Mouse (Mus musculus) hindbrain, embryonic 16.5 days (tissue): ENCODE measurements around the gene Gins1. TPM values are rescaled to one million over a fixed set of nuclear protein-coding genes. Genes with fewer than 3 reads are reported as not detected.
"Not testable (repeated sequence)": the region's sequence is repeated elsewhere in the genome, so short reads cannot be mapped to it uniquely, and the experiment has no call there.

Source experiments
- ATAC-seq: fragments of 200-750 bp; cut with Nextera tagmentation; 2 replicates; pipeline ENCODE4 v1.8.0; 2017; ENCODE audit warnings: moderate TSS enrichment, moderate library complexity
- H3K27ac ChIP-seq: fragments of 300-500 bp; sonication (generic); 2 replicates; pipeline ENCODE4 v1.5.1; 2014; ENCODE audit warnings: low read depth, mild to moderate bottlenecking, control low read depth, low read length, moderate library complexity
- H3K27me3 ChIP-seq: fragments of 300-500 bp; sonication (generic); replicated peaks from 2 replicates; pipeline ENCODE4 v1.6.1; 2014; ENCODE audit warnings: low read length; ENCODE audit not compliant: control insufficient read depth, insufficient read depth
- H3K36me3 ChIP-seq: fragments of 300-500 bp; sonication (generic); 2 replicates; pipeline ENCODE4 v1.6.1; 2014; ENCODE audit warnings: mild to moderate bottlenecking, low read length, moderate library complexity, mixed read lengths; ENCODE audit not compliant: control insufficient read depth, insufficient read depth
- H3K4me1 ChIP-seq: fragments of 300-500 bp; sonication (generic); 2 replicates; pipeline ENCODE4 v1.6.1; 2014; ENCODE audit warnings: low read depth, low read length; ENCODE audit not compliant: control insufficient read depth, insufficient read depth
- H3K4me2 ChIP-seq: fragments of 300-500 bp; sonication (generic); 2 replicates; pipeline ENCODE4 v1.6.1; 2014; ENCODE audit warnings: mild to moderate bottlenecking, low read length, control low read depth, moderate library complexity
- H3K4me3 ChIP-seq: fragments of 300-500 bp; sonication (generic); 2 replicates; pipeline ENCODE4 v1.5.1; 2014; ENCODE audit warnings: mild to moderate bottlenecking, low read length, control low read depth, moderate library complexity
- H3K9ac ChIP-seq: fragments of 300-500 bp; sonication (generic); 2 replicates; pipeline ENCODE4 v1.6.1; 2014; ENCODE audit warnings: low read depth, mild to moderate bottlenecking, control low read depth, low read length, moderate library complexity
- H3K9me3 ChIP-seq: fragments of 300-500 bp; sonication (generic); 2 replicates; pipeline ENCODE4 v1.6.1; 2014; ENCODE audit warnings: mild to moderate bottlenecking, low read length, moderate library complexity; ENCODE audit not compliant: control insufficient read depth
- WGBS: fragments of 180-500 bp; shearing (Covaris S2); extraction: QIAGEN DNeasy Blood & Tissue Kit; methylation state at CpG from one replicate; pipeline ENCODE4 v1.1.7; 2014; 5-methylcytosine and 5-hydroxymethylcytosine counted together
- polyA plus RNA-seq: library from polyadenylated mRNA; unstranded; fragments of >200 nt; fragmentation: Nextera tagmentation; extraction: Ambion mirVana; gene quantifications from 2 replicates; pipeline ENCODE4 v1.2.1, GENCODE M21; 2015

The Gins1 gene
- polyA plus RNA-seq, 1 experiment from 2014 or later, result 14.1 TPM

- H3K27ac ChIP-seq, H3K27me3 ChIP-seq, H3K4me2 ChIP-seq, H3K36me3 ChIP-seq, H3K9ac ChIP-seq, H3K9me3 ChIP-seq, H3K4me3 ChIP-seq, H3K4me1 ChIP-seq, ATAC-seq: not testable (repeated sequence)
- 90% methylated on average over 5 of the region's 5 CpGs for whole genome bisulfite sequencing
Measured at GRCm38 (mm10) chr2:150947341-150947740, 42.1 kb downstream of the Gins1 start.

GRCm38 (mm10) chr2:150947880-150948611, 42.8 kb downstream of the Gins1 start:
- ATAC-seq, result not testable (repeated sequence)

GRCm38 (mm10) chr2:150948786-150949185, 43.6 kb downstream of the Gins1 start:
- no peaks in the 10 kb centered on the region for H3K27me3 ChIP-seq
- H3K27ac ChIP-seq, result no peak overlapping the region
- WGBS, result 82% methylated on average over 5 of the region's 5 CpGs
- no peaks in the 10 kb centered on the region for H3K9me3 ChIP-seq
- no peaks in the 10 kb centered on the region for H3K36me3 ChIP-seq
- no peak overlapping the region for H3K9ac ChIP-seq
- H3K4me3 ChIP-seq, result no peak overlapping the region
- ATAC-seq, result no peak
- H3K4me1 ChIP-seq, result no peaks in the 10 kb centered on the region
- H3K4me2 ChIP-seq, result no peak overlapping the region

More at GRCm38 (mm10) chr2:150947880-150948611, 42.8 kb downstream of the Gins1 start:
- H3K9me3 ChIP-seq, H3K4me2 ChIP-seq, H3K4me3 ChIP-seq, H3K9ac ChIP-seq, H3K27me3 ChIP-seq, H3K36me3 ChIP-seq, H3K27ac ChIP-seq, H3K4me1 ChIP-seq: not testable (repeated sequence)
- 91% methylated on average over 12 of the region's 12 CpGs for WGBS

- no peak for ATAC-seq
- no peak overlapping the region for H3K4me2 ChIP-seq
- 90% methylated on average over 3 of the region's 3 CpGs for WGBS
- H3K9me3 ChIP-seq, result no peaks in the 10 kb centered on the region
- no peak overlapping the region for H3K4me3 ChIP-seq
- H3K9ac ChIP-seq, result no peak overlapping the region
- no peak overlapping the region for H3K27ac ChIP-seq
- H3K4me1 ChIP-seq, result no peaks in the 10 kb centered on the region
- no peaks in the 10 kb centered on the region for H3K27me3 ChIP-seq
- no peaks in the 10 kb centered on the region for H3K36me3 ChIP-seq
Measured at GRCm38 (mm10) chr2:150949652-150950051, 44.5 kb downstream of the Gins1 start.

- ATAC-seq, result no peak
- Histone ChIP-seq H3K27ac (no peak overlapping the region), H3K9ac (no peak overlapping the region), H3K4me3 (no peak overlapping the region), H3K27me3 (no peaks in the 10 kb centered on the region), H3K4me2 (no peak overlapping the region), H3K4me1 (no peaks in the 10 kb centered on the region), H3K36me3 (no peaks in the 10 kb centered on the region), H3K9me3 (no peaks in the 10 kb centered on the region)
- 94% methylated on average over 6 of the region's 6 CpGs for WGBS
Measured at GRCm38 (mm10) chr2:150950056-150950455, 44.9 kb downstream of the Gins1 start.

- WGBS, result 89% methylated on average over 2 of the region's 2 CpGs
- no peak overlapping the region for H3K4me3 ChIP-seq
- no peak overlapping the region for H3K4me2 ChIP-seq
- H3K27me3 ChIP-seq, result no peaks in the 10 kb centered on the region
- H3K9me3 ChIP-seq, result no peaks in the 10 kb centered on the region
- no peak overlapping the region for H3K27ac ChIP-seq
- no peak for ATAC-seq
- H3K9ac ChIP-seq, result no peak overlapping the region
- H3K4me1 ChIP-seq, result no peaks in the 10 kb centered on the region
- no peaks in the 10 kb centered on the region for H3K36me3 ChIP-seq
Measured at GRCm38 (mm10) chr2:150951201-150951600, 46.0 kb downstream of the Gins1 start.

- no peak overlapping the region for H3K4me3 ChIP-seq
- H3K27ac ChIP-seq, result no peak overlapping the region
- no peaks in the 10 kb centered on the region for H3K36me3 ChIP-seq
- no peaks in the 10 kb centered on the region for H3K9me3 ChIP-seq
- no peak overlapping the region for H3K4me2 ChIP-seq
- no peaks in the 10 kb centered on the region for H3K27me3 ChIP-seq
- no peak overlapping the region for H3K9ac ChIP-seq
- 71% methylated on average over 1 of the region's 1 CpGs for WGBS
- no peaks in the 10 kb centered on the region for H3K4me1 ChIP-seq
- no peak for ATAC-seq
Measured at GRCm38 (mm10) chr2:150955859-150956258, 50.7 kb downstream of the Gins1 start.

- no peak for ATAC-seq
- no peaks in the 10 kb centered on the region for H3K9me3 ChIP-seq
- H3K27ac ChIP-seq, result no peak overlapping the region
- WGBS, result 91% methylated on average over 10 of the region's 10 CpGs
- H3K4me3 ChIP-seq, result no peak overlapping the region
- H3K27me3 ChIP-seq, result no peaks in the 10 kb centered on the region
- no peaks in the 10 kb centered on the region for H3K4me1 ChIP-seq
- no peaks in the 10 kb centered on the region for H3K36me3 ChIP-seq
- H3K4me2 ChIP-seq, result no peak overlapping the region
- no peak overlapping the region for H3K9ac ChIP-seq
Measured at GRCm38 (mm10) chr2:150959521-150959920, 54.3 kb downstream of the Gins1 start.

- ATAC-seq, result no peak
- Histone ChIP-seq H3K4me2 (no peak overlapping the region), H3K27ac (no peak overlapping the region), H3K9me3 (no peaks in the 10 kb centered on the region), H3K4me3 (no peak overlapping the region), H3K27me3 (no peaks in the 10 kb centered on the region), H3K9ac (no peak overlapping the region), H3K4me1 (no peaks in the 10 kb centered on the region), H3K36me3 (no peaks in the 10 kb centered on the region)
- 94% methylated on average over 3 of the region's 3 CpGs for WGBS
Measured at GRCm38 (mm10) chr2:150963246-150963645, 58.0 kb downstream of the Gins1 start.
